Mouse (Mus musculus) heart, postnatal 14 days (tissue): Measurements from ENCODE around the gene Ube2s. TPM values are rescaled to one million over a fixed set of nuclear protein-coding genes. Genes with fewer than 3 reads are reported as not detected.

Experiments used
- DNase-seq, 2 experiments: peaks; one replicate each; pipeline ENCODE4 v3.0.0; 2021 to 2022
- intact Hi-C: fragments of 180-260 bp; cut with DNase I; formaldehyde crosslinking; loops from one replicate; pipeline ENCODE4 v1.15.1; 2025
- total RNA-seq, 2 experiments: library from RNA; stranded (reverse); gene quantifications; 2 replicates each; pipeline ENCODE4 v1.2.3; 2021

Gene Ube2s
- total RNA-seq, 2 experiments from 2014 or later: 97.9 to 112 TPM

DNA sequence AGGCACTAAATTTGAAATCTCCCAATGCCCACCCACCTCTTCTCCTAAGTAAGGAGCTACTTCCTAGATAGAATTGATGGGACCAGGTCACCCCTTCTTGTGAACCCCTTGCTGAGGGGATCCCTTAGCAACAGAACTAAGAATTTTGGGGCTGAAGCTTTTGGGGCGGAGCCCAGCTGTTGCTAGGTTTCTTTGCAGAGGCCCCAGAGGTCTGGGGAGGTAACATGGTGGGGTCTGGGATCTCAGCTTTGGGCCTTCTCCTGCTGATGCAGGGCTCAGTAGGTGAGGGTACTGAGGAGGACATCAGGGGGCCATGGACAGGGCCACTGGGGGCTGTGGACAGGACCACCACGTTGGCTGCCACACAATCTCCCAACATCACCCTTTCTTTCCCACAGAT, 29.6 kb downstream of the Ube2s start, which contains the start of the genes Il11 and Tmem190:
Il11 (minus strand) TSS at position 101 of the 400 bp plus-strand sequence.
Tmem190 (plus strand) TSS at position 179 of the 400 bp plus-strand sequence.
- intact Hi-C loops: no loop called here
- DNase-seq: no peak

DNA sequence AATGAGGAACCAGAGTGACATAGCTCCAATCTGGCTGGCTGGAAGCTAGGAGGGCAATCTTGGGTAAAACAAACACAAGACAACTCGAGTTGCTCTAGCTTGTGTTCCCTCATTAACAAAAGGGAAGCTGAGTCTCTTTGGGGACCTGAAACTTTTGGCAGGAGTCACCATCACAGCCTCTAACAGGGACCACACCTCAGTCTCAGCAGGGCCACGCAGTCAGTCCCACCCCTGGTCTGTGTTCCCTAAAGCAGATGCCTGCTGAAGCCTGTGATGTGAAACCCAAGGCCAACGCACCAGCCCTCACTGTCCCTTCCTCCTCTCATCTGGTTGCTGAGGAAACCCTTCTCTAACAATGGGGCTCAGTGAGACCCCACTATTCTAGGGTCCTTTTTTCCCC, 30.3 kb downstream of the Ube2s start:
- intact Hi-C loops: no loop called here
- DNase-seq: no peak

DNA sequence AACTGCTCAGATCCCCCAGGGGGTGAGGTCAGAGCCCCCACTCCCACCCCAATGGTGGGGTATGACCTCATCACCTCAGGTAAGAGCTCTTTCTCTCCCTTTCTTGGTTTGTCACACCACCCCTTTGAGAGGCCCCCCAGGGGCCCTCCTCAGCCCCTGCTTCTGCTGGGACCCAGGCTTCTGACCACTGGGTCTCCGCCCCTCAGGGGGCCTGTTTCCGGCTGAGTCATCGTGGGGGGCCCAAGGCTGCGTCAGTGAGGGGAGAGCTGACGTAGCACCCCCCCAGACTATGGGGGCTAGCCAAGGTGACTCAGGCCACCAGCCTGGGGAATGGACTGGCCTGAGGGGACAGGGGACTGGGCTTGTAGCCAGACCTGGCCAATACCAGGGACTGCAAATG, 32.5 kb downstream of the Ube2s start:
- intact Hi-C loops: no loop called here
- no peak for DNase-seq

DNA sequence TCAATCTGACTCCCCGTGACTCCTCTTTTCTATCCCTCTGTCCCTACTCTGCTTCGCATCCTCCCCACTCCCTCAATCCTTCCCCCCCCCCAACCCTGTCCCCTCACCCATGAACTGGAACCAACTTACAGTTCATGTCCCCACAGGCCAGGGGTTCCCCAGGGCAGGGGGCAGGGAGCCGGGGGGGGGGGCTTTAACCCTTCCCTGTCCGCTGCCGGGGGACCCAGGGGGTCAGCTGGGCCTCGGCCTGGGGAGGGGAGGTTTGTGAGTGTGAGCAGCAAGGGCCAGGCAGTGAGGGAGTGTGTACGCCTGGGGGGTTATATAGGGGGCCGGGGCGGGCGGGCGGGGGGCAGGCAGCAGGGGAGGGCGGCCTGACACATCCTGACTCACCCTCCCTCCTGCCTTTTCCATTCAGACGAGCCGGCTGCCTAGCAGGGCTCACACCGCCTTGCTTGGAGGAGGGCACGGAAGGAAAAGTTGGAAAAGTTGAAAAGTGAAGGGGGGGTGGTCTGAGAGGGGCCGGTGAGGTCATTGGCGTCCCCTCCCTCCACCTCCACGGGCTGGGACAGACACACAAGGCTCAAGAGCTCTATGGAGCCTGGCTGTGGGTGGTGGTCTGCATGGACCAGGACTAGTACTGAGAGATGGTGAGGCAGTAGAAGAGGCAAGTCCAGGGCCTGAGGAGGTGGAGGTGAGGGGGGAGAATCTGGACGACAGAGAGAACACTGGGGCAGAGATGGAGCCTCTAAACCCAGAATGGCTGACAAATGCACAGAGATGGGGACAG, 34.3 kb downstream of the Ube2s start:
- no peak for DNase-seq
- intact Hi-C loops: no loop called here

DNA sequence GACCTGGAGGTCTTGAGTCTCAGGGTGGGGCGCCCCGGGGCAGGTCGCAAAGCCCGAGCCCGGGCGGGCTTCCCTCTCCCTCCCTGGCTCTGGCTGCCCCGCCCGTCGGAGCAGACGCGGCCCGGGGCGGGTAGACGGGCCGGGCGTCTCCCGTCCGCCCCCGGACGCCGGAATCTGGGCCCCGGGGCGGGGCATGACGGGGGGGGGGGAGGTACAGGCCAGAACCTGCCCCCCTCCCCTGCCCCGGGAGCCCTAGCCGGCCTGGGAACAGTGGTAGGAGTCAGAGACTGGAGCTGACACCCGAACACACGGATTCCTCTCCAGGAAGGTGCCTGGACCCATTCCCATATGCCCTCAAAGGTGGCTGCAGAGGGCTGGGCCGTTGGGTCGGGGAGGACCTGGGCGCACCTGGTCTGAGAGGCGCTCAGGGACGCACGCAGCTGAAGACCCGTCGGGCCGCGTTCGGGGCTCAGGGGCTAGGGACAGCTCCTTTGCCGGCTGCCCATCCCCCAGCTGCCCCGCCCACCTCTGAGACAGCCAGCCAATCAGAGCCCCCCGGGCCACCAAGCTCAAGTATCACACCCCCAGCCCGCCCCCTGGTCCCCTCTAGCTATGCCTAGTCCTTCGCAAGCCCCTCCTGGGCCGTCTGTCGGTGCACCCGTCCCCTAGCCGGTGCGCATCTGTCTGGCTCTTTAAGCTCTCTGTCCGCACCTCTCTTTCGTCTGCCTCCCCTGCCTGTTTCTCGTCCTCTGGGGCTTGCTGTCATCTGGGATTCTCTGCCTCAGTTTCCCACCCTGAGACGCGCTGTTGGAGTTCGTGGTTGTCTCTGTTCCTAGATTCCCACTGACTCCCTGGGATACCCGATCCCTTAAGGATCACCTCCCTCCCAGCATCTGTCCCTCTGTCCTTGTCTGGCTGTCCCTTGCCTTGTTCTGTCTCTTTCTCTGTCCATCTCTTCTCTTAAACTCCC, 35.2 kb downstream of the Ube2s start:
- intact Hi-C loops: no loop called here
- peak; percentile 70 for DNase-seq

DNA sequence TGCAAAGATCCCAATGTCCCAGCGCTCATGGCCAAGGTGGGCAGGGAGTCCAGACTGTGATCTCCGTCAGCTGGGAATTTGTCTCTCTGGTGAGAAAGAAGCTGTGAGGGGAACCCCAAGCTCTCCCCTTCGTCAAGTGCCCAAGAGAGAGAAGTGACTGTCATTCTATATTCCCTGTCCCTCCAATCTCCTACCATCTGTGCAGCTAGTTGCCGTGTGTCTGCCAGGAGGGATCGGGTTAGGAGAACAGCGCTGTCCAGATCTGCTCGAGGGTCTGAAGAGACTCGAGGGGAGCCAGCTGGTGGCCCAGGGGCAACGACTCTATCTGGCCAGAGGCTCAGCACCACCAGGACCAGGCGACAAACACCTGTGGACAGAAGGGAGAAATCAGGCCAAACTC, 36.3 kb downstream of the Ube2s start:
- intact Hi-C loops: no loop called here
- DNase-seq: no peak

DNA sequence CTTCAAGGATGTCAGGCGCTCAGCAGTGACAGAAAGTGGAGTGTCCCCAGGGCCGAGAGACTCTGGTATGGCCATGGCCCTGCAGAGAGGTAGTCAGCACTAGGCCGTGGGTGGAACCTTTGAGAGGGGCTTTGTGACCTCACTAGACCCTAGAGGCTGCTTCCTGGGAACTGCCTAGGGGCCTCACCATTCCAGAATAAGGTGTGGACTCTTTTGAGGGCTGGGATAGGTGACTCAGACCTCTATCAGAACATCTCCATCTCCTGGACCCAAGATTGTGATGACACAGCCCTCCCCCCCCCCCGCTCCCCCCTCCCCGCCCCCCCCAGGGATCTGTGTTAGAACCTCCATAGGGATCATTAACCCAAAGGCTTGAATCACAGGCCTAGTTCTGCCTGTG, 41.2 kb downstream of the Ube2s start, which contains the start of gene Fam71e2:
Fam71e2 (minus strand) TSS at position 101 of the 400 bp plus-strand sequence.
- no peak for DNase-seq
- intact Hi-C loops: no loop called here

DNA sequence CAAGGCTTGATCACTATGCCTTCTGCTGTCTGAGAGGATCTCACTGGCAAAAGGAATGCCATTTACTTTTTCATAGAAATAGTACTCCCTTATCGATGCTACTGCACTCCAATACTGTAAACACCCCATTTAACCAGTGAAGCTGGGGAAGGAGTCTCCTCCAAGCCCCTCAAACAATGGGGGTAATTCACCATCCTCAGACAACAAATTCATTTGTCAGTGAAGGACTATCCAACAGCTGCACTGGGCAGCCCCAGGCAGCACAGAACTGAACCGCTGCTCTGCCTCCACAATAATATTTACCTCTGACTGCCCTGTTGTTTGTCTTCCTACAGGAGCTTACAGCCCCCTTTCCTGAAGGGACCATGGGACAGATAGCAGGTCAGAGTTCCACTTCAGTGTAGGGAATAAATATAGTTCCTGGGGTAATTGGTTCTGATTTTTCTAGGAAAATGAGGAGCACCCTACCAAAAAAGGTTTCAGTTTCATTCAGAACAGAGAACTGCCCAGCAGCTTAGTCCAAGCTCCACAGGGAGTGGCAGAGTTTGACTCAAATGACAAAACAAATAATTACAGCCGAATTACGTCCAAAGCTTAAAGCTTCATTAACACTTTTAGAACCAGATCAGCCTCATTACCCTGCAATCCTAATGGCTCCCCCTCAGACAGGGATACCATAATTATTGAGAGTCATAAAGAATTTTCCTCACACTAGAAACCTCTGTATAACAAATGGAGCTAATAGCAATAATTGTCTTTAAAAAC, 47.3 kb downstream of the Ube2s start:
- intact Hi-C loops: no loop called here
- DNase-seq: no peak

DNA sequence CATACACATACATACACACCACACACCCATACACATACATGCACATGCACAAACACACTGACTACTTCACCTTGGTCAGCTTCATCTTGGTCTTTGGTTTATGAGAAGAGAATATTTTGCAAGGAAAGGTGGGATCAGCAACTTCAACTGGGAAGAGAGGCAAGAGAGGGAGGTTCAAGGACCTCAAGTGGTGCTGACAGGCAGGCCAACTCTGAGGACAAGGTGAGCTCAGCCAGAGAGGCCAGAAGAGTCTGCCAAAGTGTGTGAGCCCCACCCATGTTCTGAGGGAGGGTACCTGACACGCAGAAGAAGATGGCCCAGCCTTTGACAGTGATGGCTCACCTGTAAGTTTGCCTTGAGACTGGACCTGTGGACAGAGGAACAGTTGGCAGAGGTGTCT, 52.7 kb downstream of the Ube2s start:
- DNase-seq: no peak

DNA sequence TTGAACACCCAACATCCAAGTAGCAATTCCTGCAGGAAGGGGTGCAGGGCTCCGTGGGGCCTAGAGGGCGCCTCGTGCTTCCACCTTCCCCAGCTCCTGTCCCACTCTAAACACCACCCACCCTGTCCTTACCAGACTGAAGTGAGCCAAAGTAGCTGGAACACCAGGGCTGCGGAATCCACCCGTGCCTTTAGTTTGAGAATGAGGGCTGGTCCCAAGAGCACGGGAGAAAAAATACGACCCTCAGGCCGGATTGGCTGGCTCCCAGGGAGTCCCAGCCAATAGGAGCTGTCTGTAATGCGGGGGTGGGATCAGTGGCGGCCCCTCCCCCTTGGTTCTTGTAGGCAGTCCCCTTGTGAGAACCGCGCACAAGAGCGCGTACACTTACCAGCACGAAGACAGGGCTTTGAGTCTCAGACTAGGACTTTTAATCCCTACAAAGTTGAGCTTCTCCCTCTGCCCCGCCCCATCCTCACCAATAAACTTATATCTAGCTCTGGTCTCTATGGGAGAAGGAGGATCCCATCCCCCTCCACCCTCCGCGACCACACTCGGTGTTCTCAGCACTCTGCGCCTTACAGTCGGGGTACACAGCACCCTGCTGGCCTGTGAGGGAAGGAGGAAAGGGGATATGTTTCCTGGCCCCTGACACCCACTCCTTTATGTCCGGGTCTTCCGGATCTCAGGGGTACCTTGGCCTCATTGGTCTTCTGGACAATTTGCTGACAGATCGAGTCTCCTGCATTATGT, 59.4 kb downstream of the Ube2s start, which contains the start of gene Cox6b2:
Cox6b2 (minus strand) TSS at position 274 of the 750 bp plus-strand sequence.
- peak; percentile 64 to 72 for DNase-seq
- intact Hi-C loops: no loop called here

More for the DNA sequence above, 52.7 kb downstream of the Ube2s start:
- intact Hi-C loops: no loop called here

DNA sequence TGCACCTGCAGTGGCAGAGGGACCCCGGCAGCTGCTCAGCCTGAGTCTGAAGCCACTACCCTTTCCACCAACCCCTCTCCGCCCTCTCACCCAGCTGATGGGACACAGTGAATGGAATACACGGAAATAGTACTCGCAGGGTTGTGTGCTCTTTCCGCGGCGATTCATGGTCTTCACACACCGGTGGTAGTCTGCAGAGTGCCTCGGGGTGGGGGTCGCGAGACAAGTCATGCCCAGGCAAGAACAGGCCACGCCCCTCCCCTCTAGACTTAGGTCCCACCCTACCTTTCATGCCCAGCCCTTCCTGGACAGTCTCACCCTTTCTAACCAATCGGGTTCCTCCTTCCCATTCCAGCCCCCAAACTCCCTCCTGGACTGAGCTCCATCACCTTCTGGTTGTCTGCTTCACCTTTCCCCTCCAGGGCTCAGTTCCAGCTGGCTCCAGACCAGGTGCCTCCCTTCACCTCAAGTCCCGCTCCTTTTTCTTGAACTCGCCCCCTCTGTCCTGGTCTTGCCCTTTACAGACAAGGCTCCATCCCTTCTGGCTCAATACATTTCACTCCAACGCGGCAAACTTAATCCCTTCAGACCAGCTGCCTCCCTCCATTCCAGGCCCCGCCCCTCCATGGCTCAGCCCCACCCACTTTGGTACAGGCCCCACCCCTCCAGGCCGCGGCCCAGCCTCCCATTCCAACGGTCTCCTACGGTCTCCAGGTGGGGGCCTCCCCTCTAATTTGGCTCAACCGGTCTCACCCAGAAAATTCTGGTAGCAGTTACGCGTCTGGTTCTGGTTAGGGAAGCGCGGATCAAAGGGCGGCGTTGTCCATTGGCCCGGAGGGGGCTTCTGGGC, 60.2 kb downstream of the Ube2s start:
- intact Hi-C loops: no loop called here
- DNase-seq: peak in 1 of 2 experiments; percentile 31

DNA sequence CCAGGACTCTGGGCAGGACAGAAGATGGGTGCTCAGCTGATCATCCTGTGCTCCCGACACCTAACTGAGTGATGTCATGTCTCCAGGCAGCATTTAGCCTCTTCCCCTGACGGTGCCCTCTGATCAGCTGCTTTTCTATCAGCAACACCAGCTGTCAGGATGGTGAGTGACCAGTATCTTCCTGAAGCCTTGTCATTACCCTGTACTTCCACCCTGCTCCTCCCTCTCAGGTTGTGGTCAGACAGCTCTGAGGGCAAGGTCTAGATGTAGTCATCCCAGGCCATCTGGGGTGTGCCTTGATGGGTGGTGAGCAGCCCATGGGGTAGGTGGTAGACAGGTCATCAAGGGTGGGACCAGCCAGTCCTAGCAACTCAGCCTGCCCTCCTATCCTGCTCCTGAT, 63.2 kb downstream of the Ube2s start:
- intact Hi-C loops: no loop called here
- DNase-seq: no peak

DNA sequence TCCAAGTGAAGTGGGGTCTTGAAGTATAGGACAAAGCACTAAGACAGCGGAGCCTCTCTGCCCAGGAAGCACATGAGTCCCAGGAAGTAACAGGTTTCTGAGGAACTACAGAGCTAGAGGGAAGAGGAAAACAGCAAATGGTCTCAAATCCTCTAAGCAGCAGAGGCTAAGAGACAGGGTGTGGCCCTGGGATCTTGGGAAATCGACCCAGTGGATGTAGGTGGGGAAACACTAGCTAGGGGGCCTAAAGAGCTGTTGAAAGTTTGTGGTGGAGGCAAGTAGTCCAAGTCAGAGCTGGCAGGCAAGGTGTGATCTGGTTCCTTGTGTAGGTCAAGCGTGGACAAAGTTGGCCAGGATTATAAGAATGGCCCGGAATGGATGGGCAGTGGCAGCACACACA, 64.1 kb downstream of the Ube2s start:
- intact Hi-C loops: no loop called here
- no peak for DNase-seq

DNA sequence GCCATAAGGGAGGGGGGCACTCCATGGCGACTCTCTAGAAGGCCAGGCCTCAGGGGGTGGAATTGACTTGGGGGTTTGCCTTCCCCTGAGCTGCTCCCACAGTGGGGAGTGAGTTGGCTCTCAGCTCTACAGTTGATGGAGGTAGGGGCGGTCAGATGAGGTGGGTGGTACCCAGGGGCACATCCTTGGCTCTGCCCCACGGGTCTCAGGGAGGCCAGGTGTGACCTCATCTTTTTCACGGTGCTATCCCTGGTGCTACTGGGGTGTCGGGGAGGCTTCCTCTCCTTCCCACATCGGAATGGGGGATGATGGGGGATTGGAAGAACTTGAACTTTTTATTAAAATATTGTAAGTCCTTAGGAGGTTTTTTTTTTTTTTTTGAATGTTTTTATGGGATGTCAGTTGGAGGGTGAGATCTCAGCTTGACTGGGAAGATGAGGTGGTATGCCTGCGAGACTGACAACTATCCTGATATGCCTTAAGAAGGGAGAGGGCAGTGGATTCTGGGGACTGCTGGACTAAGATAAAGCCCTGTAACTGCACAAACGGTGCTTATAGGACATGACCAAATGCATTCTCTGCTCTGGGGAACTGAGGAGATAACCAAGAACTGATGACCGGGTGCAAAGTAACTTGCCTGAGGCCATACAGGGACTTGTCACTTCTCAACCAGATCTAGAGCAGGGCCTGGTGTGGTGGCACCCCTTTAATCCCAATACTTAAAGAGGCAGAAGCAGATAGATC, 65.1 kb downstream of the Ube2s start:
- intact Hi-C loops: no loop called here

DNA sequence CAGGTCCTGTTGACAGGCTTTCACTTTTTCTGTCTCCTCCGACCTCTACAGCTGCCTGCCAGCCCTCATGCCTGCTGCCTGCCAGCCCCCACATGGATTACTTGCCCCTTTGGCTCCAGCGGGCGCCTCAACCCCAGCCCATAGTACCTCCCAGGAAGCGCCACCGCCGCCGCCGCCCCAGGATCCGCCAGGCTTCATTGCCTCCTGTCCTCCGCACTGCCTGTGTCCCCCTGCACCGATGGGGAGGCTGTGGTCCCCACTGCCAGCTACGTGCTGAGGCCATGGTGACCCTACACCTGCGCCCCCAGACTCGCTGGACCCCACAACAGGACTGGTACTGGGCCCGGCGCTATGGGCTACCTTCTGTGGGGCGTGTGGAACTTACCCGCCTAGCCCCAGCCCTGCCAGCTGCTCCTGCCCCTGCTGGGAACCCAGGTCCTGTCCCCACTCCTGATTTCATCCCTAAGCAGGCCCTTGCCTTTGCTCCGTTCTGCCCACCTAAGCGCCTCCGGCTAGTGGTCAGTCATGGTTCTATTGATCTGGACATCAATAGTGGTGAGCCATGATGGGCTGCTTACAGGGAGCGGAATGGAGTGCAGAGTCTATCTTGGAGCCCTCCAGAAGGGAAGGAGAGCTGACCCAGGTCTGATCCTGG, 65.9 kb downstream of the Ube2s start:
- no peak for DNase-seq
- intact Hi-C loops: no loop called here

More for the DNA sequence above, 65.1 kb downstream of the Ube2s start:
- no peak for DNase-seq

DNA sequence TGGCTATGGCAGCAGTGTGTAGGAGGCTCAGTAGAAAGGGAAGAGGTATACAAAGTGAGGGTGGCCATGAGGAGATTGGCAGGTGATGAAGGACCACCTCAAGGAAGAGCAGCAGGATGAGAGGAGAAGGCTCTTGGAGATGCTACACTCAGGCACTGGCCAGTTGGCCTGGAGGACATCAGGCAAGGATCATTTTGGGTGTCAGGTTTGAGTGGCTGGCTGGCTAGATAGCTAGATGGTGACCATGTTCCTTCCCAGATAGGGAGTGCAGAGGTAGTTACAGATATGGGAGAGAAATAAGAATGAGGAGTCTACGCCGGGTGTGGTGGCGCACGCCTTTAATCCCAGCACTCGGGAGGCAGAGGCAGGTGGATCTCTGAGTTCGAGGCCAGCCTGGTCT, 67.5 kb downstream of the Ube2s start:
- intact Hi-C loops: no loop called here
- no peak for DNase-seq
